Mouse (Mus musculus) stomach, postnatal 0 days (tissue): ENCODE measurements at regions not wholly inside any gene's neighbourhood (a gene's known extent, or its start where the extent isn't known, plus 50 kb on each side); places are given as distances from the start of the nearest gene placed in this dataset.

Experiments used
- ATAC-seq: fragments of 200-750 bp; cut with Nextera tagmentation; 2 replicates; pipeline ENCODE4 v1.8.0; 2017; ENCODE audit not compliant: low FRiP score, low TSS enrichment
- DNase-seq: peaks from one replicate; pipeline ENCODE4 v3.0.0-alpha.2; 2016; ENCODE audit warnings: low spot score
- H3K27ac ChIP-seq: fragments of 300-500 bp; sonication (generic); replicated peaks from 2 replicates; pipeline ENCODE4 v1.5.1; 2014; ENCODE audit warnings: mild to moderate bottlenecking, control low read depth
- H3K27me3 ChIP-seq: fragments of 300-500 bp; sonication (generic); 2 replicates; pipeline ENCODE4 v1.6.1; 2014; ENCODE audit warnings: low read length; ENCODE audit not compliant: control insufficient read depth, insufficient read depth
- H3K36me3 ChIP-seq: fragments of 300-500 bp; sonication (generic); 2 replicates; pipeline ENCODE4 v1.6.1; 2014; ENCODE audit warnings: low read length, mixed read lengths; ENCODE audit not compliant: control insufficient read depth, insufficient read depth
- H3K4me1 ChIP-seq: fragments of 300-500 bp; sonication (generic); replicated peaks from 2 replicates; pipeline ENCODE4 v1.6.1; 2014; ENCODE audit warnings: antibody characterized with exemption; ENCODE audit not compliant: control insufficient read depth, insufficient read depth
- H3K4me2 ChIP-seq: fragments of 300-500 bp; sonication (generic); replicated peaks from 2 replicates; pipeline ENCODE4 v1.6.1; 2014; ENCODE audit warnings: low read depth, mild to moderate bottlenecking, control low read depth, moderate library complexity
- H3K4me3 ChIP-seq: fragments of 300-500 bp; sonication (generic); 2 replicates; pipeline ENCODE4 v1.5.1; 2014; ENCODE audit warnings: low read depth, low read length, control low read depth
- H3K9ac ChIP-seq: fragments of 300-500 bp; sonication (generic); 2 replicates; pipeline ENCODE4 v1.6.1; 2014; ENCODE audit warnings: mild to moderate bottlenecking, low read length, control low read depth, mixed read lengths
- H3K9me3 ChIP-seq: fragments of 300-500 bp; sonication (generic); 2 replicates; pipeline ENCODE4 v1.6.1; 2016; ENCODE audit warnings: low read length; ENCODE audit not compliant: control insufficient read depth
- CTCF ChIP-seq: IDR thresholded peaks from 2 replicates; pipeline ENCODE4 v1.5.1; 2016; ENCODE audit warnings: antibody characterized with exemption, low read depth, mild to moderate bottlenecking, moderate library complexity
- EP300 ChIP-seq: optimal IDR thresholded peaks from 2 replicates; pipeline ENCODE3; 2016; ENCODE audit warnings: antibody characterized with exemption
- WGBS: fragments of 180-500 bp; shearing (Covaris S2); extraction: QIAGEN DNeasy Blood & Tissue Kit; methylation state at CpG from one replicate; pipeline ENCODE4 v1.1.7; 2014; 5-methylcytosine and 5-hydroxymethylcytosine counted together

DNA sequence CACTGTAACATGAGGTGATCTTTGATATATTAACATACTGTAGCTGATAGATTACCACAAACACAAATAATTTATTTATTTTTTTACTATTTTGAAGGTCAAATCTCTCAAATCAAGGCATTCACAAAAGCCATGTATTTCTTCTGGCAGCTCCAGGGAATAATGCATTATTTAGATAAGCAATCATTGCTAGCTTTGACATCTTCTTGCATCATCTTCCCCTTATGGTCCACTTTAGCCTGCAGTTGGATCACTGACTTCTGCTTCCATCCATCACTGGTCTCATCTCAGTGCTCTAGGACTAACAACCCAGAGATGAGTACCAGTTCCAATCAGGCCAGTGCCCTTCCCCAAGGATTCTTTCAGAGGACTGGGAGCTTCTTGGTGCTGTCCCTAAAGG, 95.3 kb upstream of the Actbl2 start:
- H3K27ac ChIP-seq, result no peak overlapping the region
- no peaks in the 10 kb centered on the region for H3K27me3 ChIP-seq
- H3K36me3 ChIP-seq, result no peaks in the 10 kb centered on the region
- no peak for TF ChIP-seq CTCF
- TF ChIP-seq EP300, result no peak
- H3K4me3 ChIP-seq, result no peak overlapping the region
- H3K9ac ChIP-seq, result no peak overlapping the region
- no peak for ATAC-seq
- DNase-seq, result no peak
- H3K4me1 ChIP-seq, result no peaks in the 10 kb centered on the region
- H3K9me3 ChIP-seq, result no peaks in the 10 kb centered on the region
- no peak overlapping the region for H3K4me2 ChIP-seq

DNA sequence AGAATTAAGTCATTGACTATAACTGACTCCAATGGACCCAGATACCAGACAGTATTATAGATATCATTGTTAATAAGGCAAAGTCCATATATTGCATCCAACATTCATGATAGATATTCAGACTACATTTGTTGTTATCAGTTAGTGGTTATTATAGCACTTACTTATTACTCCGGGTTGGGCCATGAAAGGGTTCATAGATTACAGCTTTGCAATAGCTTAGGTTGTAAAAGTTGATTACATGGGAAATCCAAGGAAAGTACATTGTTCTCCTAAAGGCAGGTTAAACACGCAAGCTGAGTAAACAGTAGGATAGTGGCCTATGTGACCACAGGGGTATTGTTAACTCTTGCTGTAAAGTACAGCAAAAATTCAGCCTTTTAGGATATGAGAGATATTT, 89.3 kb upstream of the Actbl2 start:
- no peak for DNase-seq
- H3K27me3 ChIP-seq, result no peaks in the 10 kb centered on the region

DNA sequence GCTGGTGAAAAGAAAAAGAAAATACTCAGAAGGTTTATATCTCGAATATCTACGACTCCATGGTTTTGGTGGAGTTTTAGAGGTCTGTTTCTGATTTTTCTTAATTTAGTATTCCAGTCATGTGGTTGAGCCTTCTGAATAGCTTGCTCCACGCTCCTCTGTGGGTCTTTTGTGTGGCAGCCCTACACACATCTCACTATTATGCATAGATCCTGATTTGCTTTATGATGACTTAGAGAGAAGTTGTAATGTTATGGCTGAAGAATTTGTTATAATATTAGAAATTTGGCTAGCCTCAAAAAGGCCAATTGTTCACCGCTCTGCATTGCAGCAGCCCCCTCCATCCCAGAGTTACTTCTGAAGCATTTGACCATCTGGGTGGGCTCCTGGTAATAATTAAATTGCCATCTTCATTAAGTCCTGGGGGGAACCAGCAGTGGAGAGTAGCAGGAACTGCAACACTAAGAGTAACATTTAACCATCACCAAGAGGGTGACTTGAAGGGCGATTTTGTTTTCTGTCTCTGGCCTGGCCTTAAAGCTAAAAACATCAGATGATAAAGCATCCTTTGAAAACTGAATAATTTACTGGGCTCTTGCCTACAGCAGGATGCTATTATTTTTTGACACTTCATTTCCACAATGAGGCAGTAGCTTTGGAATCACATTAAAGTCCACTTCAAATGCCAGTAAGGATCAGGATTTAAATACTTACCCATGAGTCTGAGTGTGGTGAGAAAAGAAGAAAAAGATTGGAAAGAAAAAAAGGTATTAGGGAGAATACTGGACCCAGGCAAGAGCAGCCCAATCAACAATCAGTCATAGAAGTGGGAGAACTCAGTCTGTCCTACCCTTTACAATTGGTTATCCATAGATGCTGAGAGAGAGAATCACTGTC, 84.3 kb upstream of the Actbl2 start:
- Histone ChIP-seq H3K27ac (no peak overlapping the region), H3K36me3 (no peaks in the 10 kb centered on the region), H3K4me1 (no peaks in the 10 kb centered on the region), H3K9ac (no peak overlapping the region), H3K27me3 (no peaks in the 10 kb centered on the region), H3K4me2 (no peak overlapping the region), H3K4me3 (no peak overlapping the region), H3K9me3 (no peaks in the 10 kb centered on the region)
- 87% methylated on average over 5 of the region's 5 CpGs for WGBS
- ATAC-seq (no peak), DNase-seq (no peak)
- TF ChIP-seq CTCF (no peak), EP300 (no peak)

More for the DNA sequence above, 89.3 kb upstream of the Actbl2 start:
- TF ChIP-seq CTCF, result no peak
- no peak for TF ChIP-seq EP300
- H3K27ac ChIP-seq, result no peak overlapping the region
- H3K36me3 ChIP-seq, result no peaks in the 10 kb centered on the region
- no peaks in the 10 kb centered on the region for H3K4me1 ChIP-seq
- H3K9me3 ChIP-seq, result no peaks in the 10 kb centered on the region
- no peak overlapping the region for H3K4me2 ChIP-seq
- H3K4me3 ChIP-seq, result no peak overlapping the region
- no peak for ATAC-seq
- H3K9ac ChIP-seq, result no peak overlapping the region
- 58% methylated on average over 2 of the region's 2 CpGs for WGBS

DNA sequence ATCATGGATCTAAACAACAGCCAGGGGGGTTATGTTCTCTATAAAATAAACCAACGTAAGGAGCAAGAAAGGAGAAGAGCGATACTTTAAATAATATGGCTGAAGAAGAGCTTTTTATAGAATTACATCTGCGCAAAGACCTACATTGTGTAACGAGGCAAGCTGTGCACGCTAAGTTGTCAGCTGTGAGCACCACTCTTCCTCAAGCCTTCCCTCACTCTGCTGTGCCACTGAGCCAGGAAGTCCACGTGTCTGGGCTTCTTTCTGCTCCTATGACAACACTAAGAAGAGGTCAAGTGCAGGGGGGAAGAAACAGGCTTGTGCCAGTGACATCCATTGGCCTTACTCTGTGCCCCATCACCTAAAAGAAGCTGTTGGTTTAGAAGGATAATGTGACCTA, 75.6 kb upstream of the Actbl2 start:
- H3K9ac ChIP-seq, result no peak overlapping the region
- no peak for TF ChIP-seq CTCF
- no peak for TF ChIP-seq EP300
- H3K27me3 ChIP-seq, result no peaks in the 10 kb centered on the region
- no peak overlapping the region for H3K4me2 ChIP-seq
- H3K36me3 ChIP-seq, result no peaks in the 10 kb centered on the region
- H3K9me3 ChIP-seq, result no peaks in the 10 kb centered on the region
- DNase-seq (no peak), ATAC-seq (no peak)
- no peak overlapping the region for H3K4me3 ChIP-seq
- no peaks in the 10 kb centered on the region for H3K4me1 ChIP-seq
- 86% methylated on average over 6 of the region's 6 CpGs for WGBS
- no peak overlapping the region for H3K27ac ChIP-seq

DNA sequence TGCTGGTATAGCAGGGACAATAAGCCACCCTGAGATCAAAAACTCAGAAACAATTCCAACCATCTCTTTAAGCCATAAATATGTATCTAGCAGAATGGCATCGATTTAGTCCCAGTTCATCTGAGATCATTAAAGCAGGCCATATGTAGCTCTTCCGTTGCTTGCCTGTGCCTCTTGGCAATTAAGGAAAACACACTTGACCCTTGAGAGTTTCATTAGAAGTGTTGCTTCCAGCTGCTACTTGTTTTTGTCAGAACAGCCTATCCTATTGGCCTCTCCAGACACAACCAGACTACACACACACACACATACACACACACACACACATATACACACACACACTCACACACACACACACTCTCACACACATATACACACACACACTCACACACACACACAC, 71.5 kb upstream of the Actbl2 start:
- Histone ChIP-seq H3K9me3 (no peaks in the 10 kb centered on the region), H3K4me2 (no peak overlapping the region), H3K27me3 (no peaks in the 10 kb centered on the region), H3K9ac (no peak overlapping the region), H3K27ac (no peak overlapping the region), H3K36me3 (no peaks in the 10 kb centered on the region), H3K4me3 (no peak overlapping the region), H3K4me1 (no peaks in the 10 kb centered on the region)
- DNase-seq (no peak), ATAC-seq (no peak)
- 67% methylated on average over 2 of the region's 2 CpGs for WGBS
- no peak for TF ChIP-seq CTCF
- TF ChIP-seq EP300, result no peak

DNA sequence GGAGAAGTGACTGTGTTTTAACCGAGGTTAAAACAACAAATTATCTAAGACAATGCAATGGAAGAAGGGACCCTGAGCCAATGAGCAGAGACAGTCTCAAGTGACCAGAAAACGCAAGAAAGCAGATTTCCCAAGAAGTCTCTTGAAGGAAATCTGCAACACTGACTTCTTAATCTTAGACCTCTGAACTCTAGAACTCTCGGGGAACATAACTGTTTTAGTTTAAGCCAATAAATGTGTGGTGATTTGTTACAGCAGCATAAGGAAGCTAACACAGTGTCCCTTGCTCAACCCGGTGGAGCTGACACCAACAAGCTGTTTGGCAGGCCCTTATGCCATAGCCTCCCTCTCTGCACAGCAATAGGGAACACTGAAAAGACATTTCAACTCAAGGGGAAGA, 69.0 kb upstream of the Actbl2 start:
- no peak for DNase-seq
- no peak overlapping the region for H3K4me2 ChIP-seq
- TF ChIP-seq EP300 (no peak), CTCF (no peak)
- no peak for ATAC-seq
- H3K9me3 ChIP-seq, result no peaks in the 10 kb centered on the region
- no peaks in the 10 kb centered on the region for H3K27me3 ChIP-seq
- H3K4me1 ChIP-seq, result no peaks in the 10 kb centered on the region
- 42% methylated on average over 4 of the region's 4 CpGs for WGBS
- no peak overlapping the region for H3K9ac ChIP-seq
- H3K4me3 ChIP-seq, result no peak overlapping the region
- H3K27ac ChIP-seq, result no peak overlapping the region
- H3K36me3 ChIP-seq, result no peaks in the 10 kb centered on the region
